ENCODE assay signal across 9 mouse cellular contexts in the genomic region with DNA sequence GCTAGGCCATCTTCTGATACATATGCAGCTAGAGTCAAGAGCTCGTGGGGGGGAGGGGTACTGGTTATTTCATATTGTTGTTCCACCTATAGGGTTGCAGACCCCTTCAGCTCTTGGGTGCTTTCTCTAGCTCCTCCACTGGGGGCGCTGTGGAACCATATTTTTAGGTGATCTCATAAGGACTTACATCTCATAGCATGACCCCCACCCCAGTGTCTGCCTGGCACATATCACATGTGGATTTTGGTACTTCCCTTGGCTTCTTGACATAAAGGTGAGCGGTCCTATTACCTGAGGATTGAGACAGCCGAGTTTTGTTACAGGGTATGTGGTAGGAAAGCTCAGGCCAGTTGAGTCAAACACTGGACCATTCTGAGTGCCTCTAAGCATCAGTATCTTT. TPM values are rescaled to one million over a fixed set of nuclear protein-coding genes. Genes with fewer than 3 reads are reported as not detected.
DNase-seq lines count a peak whose midpoint lies in the region; ATAC-seq lines count a peak whose summit lies in the region.
"Had no signal": no experiment of that assay in that cellular context is flagged by ENCODE, and none has a peak within 500 bp of the region (broad histone marks: within the 10 kb centered on the region; RNA-seq: fewer than 3 reads in every experiment).

No protein-coding gene starts in this region.

- H3K4me1 ChIP-seq in midbrain, embryonic 13.5 days (replicated peaks): no peaks in the 10 kb centered on the region
- H3K4me1 ChIP-seq: limb, embryonic 15.5 days had no signal

- WGBS in midbrain, embryonic 13.5 days: 55% methylated on average over 4 of the region's 4 CpGs

- no peaks in the 10 kb centered on the region for H3K9me3 ChIP-seq in midbrain, embryonic 13.5 days
- H3K9me3 ChIP-seq: limb, embryonic 15.5 days had no signal

- H3K9ac ChIP-seq in midbrain, embryonic 13.5 days (replicated peaks): no peak overlapping the region
- H3K9ac ChIP-seq: limb, embryonic 15.5 days had no signal

- H3K27me3 ChIP-seq in midbrain, embryonic 13.5 days: no peaks in the 10 kb centered on the region
- H3K27me3 ChIP-seq: limb, embryonic 15.5 days had no signal

- H3K4me3 ChIP-seq in midbrain, embryonic 13.5 days (replicated peaks): no peak overlapping the region
- H3K4me3 ChIP-seq: limb, embryonic 15.5 days had no signal

- no peak overlapping the region for H3K27ac ChIP-seq in midbrain, embryonic 13.5 days
- H3K27ac ChIP-seq: limb, embryonic 15.5 days had no signal

- no peaks in the 10 kb centered on the region for H3K36me3 ChIP-seq in midbrain, embryonic 13.5 days
- H3K36me3 ChIP-seq: limb, embryonic 15.5 days had no signal

- H3K4me2 ChIP-seq in midbrain, embryonic 13.5 days (replicated peaks): no peak overlapping the region
- H3K4me2 ChIP-seq: limb, embryonic 15.5 days had no signal

- peak; percentile 30; the same call in 1 of the 2 replicates for ATAC-seq in midbrain, embryonic 13.5 days
- ATAC-seq in frontal cortex, adult (ENCODE audit: low TSS enrichment): no peak

- DNase-seq in adrenal gland, postnatal 10 days: peak; percentile 10
- DNase-seq in adrenal gland, adult 2 months: no peak
- DNase-seq in left cerebral cortex, postnatal 4 days: peak; percentile 34
- no peak for DNase-seq in left cerebral cortex, postnatal 36 days (ENCODE audit: low spot score in 2 of 2)
- DNase-seq in forelimb bud, embryonic 11.5 days (ENCODE audit: low read depth, low spot score): peak; percentile 25
- DNase-seq in thymus, postnatal 14 days: peak; percentile 77

- intact Hi-C loops in left cerebral cortex, postnatal 4 days (cut with DNase I): no loop called here
- intact Hi-C loops in left cerebral cortex, postnatal 36 days (cut with DNase I): no loop called here

RNA-seq across cellular contexts. Expression of a gene that starts 22.0 kb away (rescaled TPM):
- total RNA-seq in adrenal gland, postnatal 10 days (2021): 1 to 10 TPM; 4.9 to 5.8 TPM
- total RNA-seq in adrenal gland, adult 2 months (2021): 1 to 10 TPM; 2.3 to 3.4 TPM
- 0.12 and 0.16 TPM in 2 replicates for polyA plus RNA-seq in adrenal gland, adult 2 months (2012; rRNA removed)
- 100 to 1,000 TPM; 116 to 118 TPM for total RNA-seq in left cerebral cortex, postnatal 4 days (2021)
- total RNA-seq in left cerebral cortex, postnatal 36 days (2021): 100 to 1,000 TPM; 250 to 264 TPM
- 90.2 and 94.9 TPM in 2 replicates for polyA plus RNA-seq in midbrain, embryonic 13.5 days (2015; fragmentation: Nextera tagmentation; extraction: Ambion mirVana)

RNA-seq across cellular contexts. Expression of a gene that starts 22.7 kb away (rescaled TPM):
- total RNA-seq in adrenal gland, postnatal 10 days (2021): 10 to 100 TPM; 62.5 to 73.1 TPM
- 10 to 100 TPM; 57.1 to 62.3 TPM for total RNA-seq in adrenal gland, adult 2 months (2021)
- 0.22 and 0.55 TPM in 2 replicates for polyA plus RNA-seq in adrenal gland, adult 2 months (2012; rRNA removed)
- total RNA-seq in left cerebral cortex, postnatal 4 days (2021): 10 to 100 TPM; 60.2 to 62.6 TPM
- 10 to 100 TPM; 52.7 to 57.5 TPM for total RNA-seq in left cerebral cortex, postnatal 36 days (2021)
- polyA plus RNA-seq in midbrain, embryonic 13.5 days (2015; fragmentation: Nextera tagmentation; extraction: Ambion mirVana): 80.7 and 82.1 TPM in 2 replicates

Comparison
In these comparisons a context has a peak if more than half of its experiments do, and no peak if none do; other contexts are left out.
1. DNase-seq: peak in adrenal gland, postnatal 10 days (single experiment), left cerebral cortex, postnatal 4 days (single experiment), forelimb bud, embryonic 11.5 days (single experiment) and thymus, postnatal 14 days (single experiment); none in adrenal gland, adult 2 months (single experiment) and left cerebral cortex, postnatal 36 days (0 of 2).
2. RNA of a gene that starts 22.0 kb away (total RNA-seq): 250 to 264 TPM in left cerebral cortex, postnatal 36 days and 116 to 118 TPM in left cerebral cortex, postnatal 4 days; 4.9 to 5.8 TPM in adrenal gland, postnatal 10 days and 2.3 to 3.4 TPM in adrenal gland, adult 2 months; every median in the first group is over 10 times any median in the second.